Mouse (Mus musculus) kidney, adult 2 months (tissue): ENCODE data around the gene Scn1b.

Experiments used
- CTCF ChIP-seq: fragments of 200-500 bp; conservative IDR thresholded peaks from 2 replicates; pipeline ENCODE4 v1.5.1; 2011; ENCODE audit warnings: low read depth, mild to moderate bottlenecking, control low read depth, low read length, moderate library complexity, mixed read lengths; ENCODE audit not compliant: insufficient read depth, insufficient read length
- POLR2A ChIP-seq: fragments of 200-500 bp; IDR thresholded peaks from one replicate; pipeline ENCODE4 v1.6.1; 2011; ENCODE audit warnings: low read depth, low read length, control low read depth

- TF ChIP-seq CTCF (no peak), POLR2A (no peak)
These were observed 54.5 kb downstream of the Scn1b start for GRCm38 (mm10) chr7:31072326-31072725.
